Comparison of ENCODE assay signal across 8 mouse cellular contexts in the genomic region with DNA sequence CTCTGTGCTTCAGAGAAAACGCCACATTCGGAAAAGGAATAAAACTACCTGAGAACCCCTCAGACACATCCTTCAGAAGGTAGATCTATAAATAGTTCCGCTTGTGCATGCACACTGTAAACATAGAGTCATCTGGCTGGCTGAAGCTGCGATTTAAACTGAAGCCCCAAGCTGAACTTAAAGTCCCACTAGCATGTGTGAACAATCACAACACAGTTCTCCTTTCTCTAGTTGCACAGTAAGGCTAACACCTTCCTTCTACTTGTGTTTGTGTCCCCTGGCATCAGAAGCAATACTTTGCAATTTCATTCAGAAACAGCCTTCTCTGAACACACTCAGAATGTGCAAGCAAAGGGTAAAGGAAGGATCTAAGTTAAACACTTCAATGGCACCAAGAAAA.
DNase-seq lines count a peak whose midpoint lies in the region; ATAC-seq and TF ChIP-seq lines count a peak whose summit lies in the region.

No protein-coding gene starts in this region.

- 27% methylated on average over 4 of the region's 4 CpGs for WGBS in lung, postnatal 0 days
- WGBS in limb, embryonic 12.5 days: 50% methylated on average over 4 of the region's 4 CpGs
- WGBS in stomach, embryonic 15.5 days: 31% methylated on average over 4 of the region's 4 CpGs

- H3K9ac ChIP-seq in lung, postnatal 0 days (replicated peaks; ENCODE audit: low read depth): no peak overlapping the region
- no peak overlapping the region for H3K9ac ChIP-seq in limb, embryonic 12.5 days (replicated peaks)
- H3K9ac ChIP-seq in stomach, embryonic 15.5 days: no peak overlapping the region

- H3K4me2 ChIP-seq in lung, postnatal 0 days (replicated peaks; ENCODE audit: low read depth, low read length): peak overlapping the region; percentile 20
- H3K4me2 ChIP-seq in limb, embryonic 12.5 days: peak overlapping the region; percentile 35
- H3K4me2 ChIP-seq in stomach, embryonic 15.5 days: peak overlapping the region; percentile 40

- no peak overlapping the region for H3K27ac ChIP-seq in lung, postnatal 0 days (ENCODE audit: low read length)
- H3K27ac ChIP-seq in limb, embryonic 12.5 days: peak overlapping the region; percentile 68
- H3K27ac ChIP-seq in stomach, embryonic 15.5 days: peak overlapping the region; percentile 38; the same call in 1 of the 2 replicates

- H3K36me3 ChIP-seq in lung, postnatal 0 days (ENCODE audit: insufficient read depth, low read length): no peaks in the 10 kb centered on the region
- H3K36me3 ChIP-seq in limb, embryonic 12.5 days: no peaks in the 10 kb centered on the region
- no peaks in the 10 kb centered on the region for H3K36me3 ChIP-seq in stomach, embryonic 15.5 days

- H3K4me1 ChIP-seq in lung, postnatal 0 days (ENCODE audit: insufficient read depth, low read depth, low read length): no peaks in the 10 kb centered on the region; the same call in 1 of the 2 replicates
- peaks cover 26% of the 10 kb centered on the region for H3K4me1 ChIP-seq in limb, embryonic 12.5 days (replicated peaks)
- peaks cover 12% of the 10 kb centered on the region for H3K4me1 ChIP-seq in stomach, embryonic 15.5 days

- TF ChIP-seq EP300 in lung, postnatal 0 days (IDR thresholded peaks at IDR 0.05): no peak

- no peaks in the 10 kb centered on the region for H3K9me3 ChIP-seq in lung, postnatal 0 days (ENCODE audit: low read length)
- no peaks in the 10 kb centered on the region for H3K9me3 ChIP-seq in limb, embryonic 12.5 days
- H3K9me3 ChIP-seq in stomach, embryonic 15.5 days: no peaks in the 10 kb centered on the region

- TF ChIP-seq CTCF in lung, postnatal 0 days (IDR thresholded peaks at IDR 0.05): no peak

- ATAC-seq in lung, postnatal 0 days: no peak
- no peak for ATAC-seq in limb, embryonic 12.5 days (ENCODE audit: insufficient number of reproducible peaks, insufficient read depth, low FRiP score, low TSS enrichment, low read depth)
- ATAC-seq in stomach, embryonic 15.5 days (ENCODE audit: insufficient read depth, low FRiP score, low read depth): no peak

- DNase-seq in cerebellum, adult 8-10 months: peak; percentile 12
- no peak for DNase-seq in cerebellum, adult 11-12 months
- no peak for DNase-seq in lung, postnatal 0 days (ENCODE audit: low spot score)
- DNase-seq in lung, postnatal 25 days (ENCODE audit: low spot score): no peak
- no peak for DNase-seq in thymus, postnatal 25 days
- no peak for DNase-seq in kidney, postnatal 10 days

- no peaks in the 10 kb centered on the region for H3K27me3 ChIP-seq in lung, postnatal 0 days (replicated peaks; ENCODE audit: insufficient read depth, low read length)
- H3K27me3 ChIP-seq in limb, embryonic 12.5 days: no peaks in the 10 kb centered on the region
- H3K27me3 ChIP-seq in stomach, embryonic 15.5 days (replicated peaks): no peaks in the 10 kb centered on the region

- H3K4me3 ChIP-seq in lung, postnatal 0 days (ENCODE audit: low read depth, low read length): no peak overlapping the region
- H3K4me3 ChIP-seq in limb, embryonic 12.5 days (replicated peaks): no peak overlapping the region
- peak overlapping the region; percentile 24 for H3K4me3 ChIP-seq in stomach, embryonic 15.5 days (replicated peaks)
